Mouse (Mus musculus) C2C12 (cell line): ENCODE data around the gene Cyth1. TPM values are rescaled to one million over a fixed set of nuclear protein-coding genes. Genes with fewer than 3 reads are reported as not detected.

Experiments used
- H3K27me3 ChIP-seq: one replicate; pipeline ENCODE4 v1.6.1; 2011; ENCODE audit not compliant: control insufficient read depth, insufficient read depth, insufficient read length
- H3K36me3 ChIP-seq: one replicate; pipeline ENCODE4 v1.6.1; 2011; ENCODE audit not compliant: control insufficient read depth, insufficient read depth
- H3K4me3 ChIP-seq: one replicate; pipeline ENCODE4 v1.5.1; 2011; ENCODE audit warnings: mild to moderate bottlenecking, control low read depth; ENCODE audit not compliant: poor library complexity, insufficient read depth, severe bottlenecking
- H3K79me2 ChIP-seq: one replicate; pipeline ENCODE4 v1.6.1; 2011; ENCODE audit not compliant: control insufficient read depth, insufficient read depth
- H3K79me3 ChIP-seq: one replicate; pipeline ENCODE4 v1.6.1; 2011; ENCODE audit warnings: low read depth, control low read depth
- H3ac ChIP-seq: one replicate; pipeline ENCODE3; 2011; ENCODE audit warnings: low read depth; ENCODE audit not compliant: control insufficient read depth, insufficient read length
- CEBPB ChIP-seq: IDR thresholded peaks from one replicate; pipeline ENCODE4 v1.6.1; 2011; ENCODE audit warnings: low read depth, mild to moderate bottlenecking, control low read depth, moderate library complexity
- CTCF ChIP-seq: IDR thresholded peaks from one replicate; pipeline ENCODE4 v1.5.1; 2011; ENCODE audit not compliant: control insufficient read depth, insufficient read depth, insufficient read length
- FOSL1 ChIP-seq: IDR thresholded peaks from one replicate; pipeline ENCODE4 v1.8.0; 2011; ENCODE audit warnings: mild to moderate bottlenecking, low read length; ENCODE audit not compliant: poor library complexity, insufficient read depth, severe bottlenecking
- MAX ChIP-seq: IDR thresholded peaks from one replicate; pipeline ENCODE4 v1.6.1; 2011; ENCODE audit warnings: mild to moderate bottlenecking, control low read depth
- MYOD1 ChIP-seq: IDR thresholded peaks from one replicate; pipeline ENCODE4 v1.6.1; 2011; ENCODE audit warnings: low read depth; ENCODE audit not compliant: control insufficient read depth, insufficient read length
- MYOG ChIP-seq: IDR thresholded peaks from one replicate; pipeline ENCODE4 v1.6.1; 2011; ENCODE audit not compliant: control insufficient read depth, insufficient read length; ENCODE audit errors: extremely low read depth
- USF1 ChIP-seq: IDR thresholded peaks from one replicate; pipeline ENCODE4 v1.6.1; 2011; ENCODE audit warnings: low read depth, mild to moderate bottlenecking, control low read depth, moderate library complexity
- polyA plus RNA-seq: library from polyadenylated mRNA; unstranded; fragments of >200 nt; fragmentation: generic; extraction: Trizol; gene quantifications from one replicate; pipeline ENCODE4 v1.2.1, GENCODE M21; 2012; ENCODE audit warnings: missing spikeins

Cyth1 gene
- polyA plus RNA-seq, 1 experiment = 7.9 TPM

- Histone ChIP-seq H3K27me3 (no peaks in the 10 kb centered on the region), H3K79me3 (no peaks in the 10 kb centered on the region), H3K36me3 (no peaks in the 10 kb centered on the region), H3K79me2 (no peaks in the 10 kb centered on the region), H3ac (no peak overlapping the region), H3K4me3 (no peak overlapping the region)
- TF ChIP-seq FOSL1 (no peak), USF1 (no peak), MYOG (no peak), MAX (no peak), CEBPB (no peak)
These were observed 29.3 kb downstream of the Cyth1 start for GRCm38 (mm10) chr11:118219066-118219465.

DNA sequence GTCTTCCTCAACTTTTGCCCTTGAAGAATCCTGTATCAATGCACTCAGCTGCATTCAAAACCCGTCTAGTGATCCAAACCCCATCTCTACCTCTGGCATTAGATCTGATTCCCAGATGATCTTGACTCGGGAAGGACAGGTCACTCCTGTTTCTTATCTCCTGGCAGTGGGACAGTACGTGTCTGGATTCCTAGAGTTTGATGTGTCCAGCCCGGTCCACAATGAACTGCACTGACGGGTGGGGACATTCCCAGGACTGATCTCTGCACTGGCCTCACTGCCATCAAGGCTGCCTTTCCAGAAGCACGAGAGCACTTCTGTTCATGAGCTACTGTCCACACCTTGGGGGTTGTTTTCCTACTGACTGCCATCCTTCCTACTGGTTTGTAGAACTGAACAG, 31.9 kb downstream of the Cyth1 start:
- TF ChIP-seq USF1 (no peak), MYOG (no peak), MYOD1 (no peak), MAX (no peak), FOSL1 (no peak), CEBPB (no peak), CTCF (no peak)
- H3K79me2 ChIP-seq = peaks cover 9% of the 10 kb centered on the region
- H3ac ChIP-seq = no peak overlapping the region
- H3K36me3 ChIP-seq = no peaks in the 10 kb centered on the region
- peaks cover 1% of the 10 kb centered on the region for H3K79me3 ChIP-seq
- no peaks in the 10 kb centered on the region for H3K27me3 ChIP-seq
- H3K4me3 ChIP-seq = no peak overlapping the region

DNA sequence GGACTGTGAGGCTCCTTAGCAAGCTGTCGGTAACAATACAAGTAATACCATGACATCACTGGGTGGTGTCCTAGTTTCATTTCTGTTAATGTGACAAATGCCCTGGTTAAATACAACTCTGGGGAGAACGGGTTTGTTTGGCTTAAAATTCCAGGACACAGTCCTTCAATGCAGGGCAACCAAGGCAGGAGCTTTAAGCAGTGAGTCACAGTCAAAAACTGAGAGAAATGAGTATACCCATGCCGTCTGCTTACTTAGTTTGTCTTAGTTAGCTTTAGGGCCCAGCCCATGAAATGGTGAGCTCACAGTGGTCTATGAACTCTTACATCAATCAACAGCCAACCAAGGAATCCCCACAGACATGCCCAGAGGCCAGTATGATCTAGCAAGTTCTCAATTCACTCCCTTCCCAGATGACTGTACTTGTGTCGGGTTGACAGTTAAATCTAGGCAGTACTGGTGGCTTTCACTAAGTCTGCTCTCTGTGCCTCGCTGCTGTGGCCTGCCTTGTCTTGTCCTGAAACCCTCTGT, 32.4 kb downstream of the Cyth1 start:
- H3K79me2 ChIP-seq = peaks cover 14% of the 10 kb centered on the region
- TF ChIP-seq CTCF = no peak
- TF ChIP-seq USF1 = no peak
- no peak for TF ChIP-seq CEBPB
- TF ChIP-seq MAX = no peak
- TF ChIP-seq MYOD1 = no peak
- no peak for TF ChIP-seq MYOG
- no peak overlapping the region for H3K4me3 ChIP-seq
- no peak overlapping the region for H3ac ChIP-seq
- H3K27me3 ChIP-seq = no peaks in the 10 kb centered on the region
- H3K79me3 ChIP-seq = peaks cover 5% of the 10 kb centered on the region
- no peaks in the 10 kb centered on the region for H3K36me3 ChIP-seq

DNA sequence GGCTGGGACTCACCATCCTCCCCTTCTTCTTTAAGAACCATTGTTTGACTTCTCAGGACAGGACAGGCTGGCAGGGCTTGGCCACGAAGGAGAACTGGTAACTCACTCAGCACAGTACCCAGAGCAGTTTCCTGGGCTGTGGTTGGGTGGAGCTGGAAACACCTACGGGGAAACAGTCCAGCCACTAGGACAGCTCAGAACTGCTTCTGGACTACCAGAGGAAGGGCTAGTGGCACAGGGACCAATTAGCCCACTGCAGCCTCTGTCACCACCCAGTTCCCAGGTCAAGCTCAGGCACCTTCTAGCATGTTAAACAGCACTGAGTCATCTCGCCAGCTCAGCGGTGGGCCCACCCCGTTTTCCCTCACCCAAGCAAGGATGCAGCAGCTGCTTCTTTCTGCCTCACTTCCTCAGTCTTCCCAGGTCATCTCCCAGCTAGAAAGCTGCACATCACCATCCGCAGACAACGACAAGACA, 35.7 kb downstream of the Cyth1 start:
- Histone ChIP-seq H3K4me3 (peak overlapping the region; percentile 12), H3ac (no peak overlapping the region), H3K79me2 (peaks cover 43% of the 10 kb centered on the region), H3K79me3 (peaks cover 5% of the 10 kb centered on the region), H3K27me3 (no peaks in the 10 kb centered on the region), H3K36me3 (no peaks in the 10 kb centered on the region)
- peak; percentile 81 for TF ChIP-seq MYOD1
- TF ChIP-seq MYOG = no peak

GRCm38 (mm10) chr11:118211749-118212635, 36.4 kb downstream of the Cyth1 start:
- TF ChIP-seq MYOG (no peak), CTCF (no peak), USF1 (no peak)
- Histone ChIP-seq H3ac (peak overlapping the region; percentile 27), H3K4me3 (peak overlapping the region; percentile 12)

DNA sequence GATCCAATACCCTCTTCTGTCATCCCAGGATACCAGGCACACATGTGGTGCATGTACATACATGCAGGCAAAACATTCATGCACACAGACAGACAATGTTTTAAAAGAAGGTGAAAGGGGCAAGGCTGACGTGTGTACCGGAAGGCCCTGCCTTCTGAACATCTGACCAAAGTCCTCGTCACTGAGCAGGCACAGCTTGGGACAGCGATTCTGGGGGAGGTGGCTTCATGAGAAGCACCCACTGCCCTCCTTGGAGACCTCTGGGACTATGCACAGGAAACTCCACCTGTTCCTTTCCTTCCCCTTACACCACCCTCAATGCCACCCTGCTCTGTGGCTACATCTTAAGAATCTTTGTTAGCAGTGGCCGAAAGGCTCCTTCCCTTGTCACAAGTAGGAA, 37.4 kb downstream of the Cyth1 start:
- no peak overlapping the region for H3K4me3 ChIP-seq
- H3K36me3 ChIP-seq = no peaks in the 10 kb centered on the region
- no peaks in the 10 kb centered on the region for H3K27me3 ChIP-seq
- peaks cover 56% of the 10 kb centered on the region for H3K79me2 ChIP-seq
- peaks cover 5% of the 10 kb centered on the region for H3K79me3 ChIP-seq
- TF ChIP-seq CEBPB (no peak), FOSL1 (no peak), MAX (no peak), MYOG (no peak), CTCF (no peak), USF1 (no peak), MYOD1 (no peak)
- H3ac ChIP-seq = no peak overlapping the region

More at GRCm38 (mm10) chr11:118211749-118212635, 36.4 kb downstream of the Cyth1 start:
- Histone ChIP-seq H3K79me3 (peaks cover 5% of the 10 kb centered on the region), H3K36me3 (no peaks in the 10 kb centered on the region), H3K79me2 (peaks cover 45% of the 10 kb centered on the region), H3K27me3 (no peaks in the 10 kb centered on the region)
